Mouse (Mus musculus) c-Kit-negative CD71-positive TER-119-positive erythroid progenitor cells, embryonic 14.5 days (primary cell): Measurements from ENCODE around the gene Pde6h.
"Not testable (repeated sequence)": the region's sequence is repeated elsewhere in the genome, so short reads cannot be mapped to it uniquely, and the experiment has no call there.

ENCODE experiments used
- DNase-seq: peaks from one replicate; pipeline ENCODE4 v3.0.0-alpha.2; 2013; ENCODE audit warnings: low read depth, low spot score

Pde6h gene

GRCm38 (mm10) chr6:136923532-136923931, at the start of gene Pde6h:
Gene Pde6h, plus strand, starts transcription at chr6:136923832.
- DNase-seq: no peak

GRCm38 (mm10) chr6:136874599-136874998, 49.0 kb upstream of the Pde6h start:
- DNase-seq: no peak

GRCm38 (mm10) chr6:136875670-136876069, 48.0 kb upstream of the Pde6h start, which contains the start of gene Mgp:
Gene Mgp, minus strand, starts transcription at chr6:136875823.
- no peak for DNase-seq

GRCm38 (mm10) chr6:136881678-136882077, 42.0 kb upstream of the Pde6h start:
- no peak for DNase-seq

GRCm38 (mm10) chr6:136883431-136883915, 40.2 kb upstream of the Pde6h start:
- DNase-seq: no peak

- DNase-seq: no peak
These were observed 39.7 kb upstream of the Pde6h start for GRCm38 (mm10) chr6:136883961-136884360.

- not testable (repeated sequence) for DNase-seq
These were observed 38.9 kb upstream of the Pde6h start for GRCm38 (mm10) chr6:136884766-136885165.

- DNase-seq: no peak
These were observed 35.8 kb upstream of the Pde6h start for GRCm38 (mm10) chr6:136887854-136888253.

GRCm38 (mm10) chr6:136889067-136889466, 34.6 kb upstream of the Pde6h start:
- DNase-seq: no peak

GRCm38 (mm10) chr6:136889554-136889953, 34.1 kb upstream of the Pde6h start:
- DNase-seq: no peak

GRCm38 (mm10) chr6:136892002-136892401, 31.6 kb upstream of the Pde6h start:
- DNase-seq: no peak

GRCm38 (mm10) chr6:136894532-136895339, 28.9 kb upstream of the Pde6h start:
- DNase-seq: no peak

- no peak for DNase-seq
These were observed 25.8 kb upstream of the Pde6h start for GRCm38 (mm10) chr6:136897789-136898188.

GRCm38 (mm10) chr6:136898222-136898621, 25.4 kb upstream of the Pde6h start:
- no peak for DNase-seq

GRCm38 (mm10) chr6:136898954-136899353, 24.7 kb upstream of the Pde6h start:
- no peak for DNase-seq

- no peak for DNase-seq
These were observed 23.1 kb upstream of the Pde6h start for GRCm38 (mm10) chr6:136900369-136901009.

- no peak for DNase-seq
These were observed 22.6 kb upstream of the Pde6h start for GRCm38 (mm10) chr6:136901010-136901409.

GRCm38 (mm10) chr6:136902527-136902926, 21.1 kb upstream of the Pde6h start:
- no peak for DNase-seq

GRCm38 (mm10) chr6:136903885-136904470, 19.7 kb upstream of the Pde6h start:
- DNase-seq: no peak

- DNase-seq: no peak
These were observed 17.2 kb upstream of the Pde6h start for GRCm38 (mm10) chr6:136906283-136906936.

GRCm38 (mm10) chr6:136906937-136907293, 16.7 kb upstream of the Pde6h start:
- no peak for DNase-seq
